Mouse (Mus musculus): ENCODE data around the gene Vmn1r219.
"Not testable (repeated sequence)": the region's sequence is repeated elsewhere in the genome, so short reads cannot be mapped to it uniquely, and the experiment has no call there.

Gene Vmn1r219

GRCm38 (mm10) chr13:23159012-23159411, at the start of gene Vmn1r219:
TSS of gene Vmn1r219 (plus strand) at chr13:23159312.
- in situ Hi-C loops (cut with MboI): no loop called here

- in situ Hi-C loops (cut with MboI): not testable (repeated sequence)
Measured at GRCm38 (mm10) chr13:23118126-23118525, 41.0 kb upstream of the Vmn1r219 start, which contains the start of gene Vmn1r217. TSS of gene Vmn1r217 (minus strand) at chr13:23118226.

GRCm38 (mm10) chr13:23120611-23121010, 38.5 kb upstream of the Vmn1r219 start:
- in situ Hi-C loops (cut with MboI): no loop called here

DNA sequence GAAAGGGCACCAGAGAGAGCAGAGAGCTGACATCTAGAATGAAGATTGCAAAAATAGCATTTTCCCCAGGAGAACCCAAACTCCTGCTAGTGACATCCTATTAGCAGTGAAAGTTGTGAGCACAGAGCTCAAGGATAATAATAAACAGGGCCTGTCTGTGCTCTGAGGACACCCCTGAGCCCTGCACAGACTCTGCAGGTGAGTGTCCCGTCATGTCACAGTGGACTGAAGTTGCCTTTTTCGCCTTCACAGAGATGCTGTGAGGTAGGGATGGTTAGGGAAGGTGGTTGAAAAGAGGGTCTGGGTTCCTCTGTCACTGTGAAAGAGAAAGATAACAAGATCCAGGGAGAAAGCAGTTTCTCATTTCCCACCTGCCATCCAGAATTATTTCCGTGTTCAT, 26.0 kb upstream of the Vmn1r219 start, which contains the start of gene Vmn1r218:
TSS of gene Vmn1r218 (plus strand) at position 57 of the 400 bp plus-strand sequence.
- in situ Hi-C loops (cut with MboI): no loop called here

GRCm38 (mm10) chr13:23133501-23133900, 25.6 kb upstream of the Vmn1r219 start:
- in situ Hi-C loops (cut with MboI): no loop called here

GRCm38 (mm10) chr13:23138880-23139279, 20.2 kb upstream of the Vmn1r219 start:
- in situ Hi-C loops (cut with MboI): no loop called here

DNA sequence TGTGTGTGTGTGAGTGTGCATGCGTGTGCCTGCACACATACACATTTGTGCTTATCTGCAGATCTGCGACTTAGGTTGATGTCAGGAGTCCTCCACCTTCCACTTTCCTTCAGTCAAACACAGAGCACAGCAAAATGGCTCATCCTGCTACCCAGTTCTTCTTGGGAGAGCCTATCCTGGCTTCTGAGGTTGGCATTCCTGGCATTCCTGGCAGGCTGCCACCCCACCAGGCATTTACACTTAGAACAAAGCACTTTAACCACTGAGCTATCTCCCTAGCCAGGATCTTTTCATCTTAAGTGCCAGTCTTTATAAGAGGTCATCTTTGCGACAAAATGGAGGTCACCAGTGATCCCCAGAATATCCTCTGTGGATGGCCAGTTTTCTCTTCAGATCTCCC, 1.3 kb upstream of the Vmn1r219 start:
- in situ Hi-C loops (cut with MboI): no loop called here

DNA sequence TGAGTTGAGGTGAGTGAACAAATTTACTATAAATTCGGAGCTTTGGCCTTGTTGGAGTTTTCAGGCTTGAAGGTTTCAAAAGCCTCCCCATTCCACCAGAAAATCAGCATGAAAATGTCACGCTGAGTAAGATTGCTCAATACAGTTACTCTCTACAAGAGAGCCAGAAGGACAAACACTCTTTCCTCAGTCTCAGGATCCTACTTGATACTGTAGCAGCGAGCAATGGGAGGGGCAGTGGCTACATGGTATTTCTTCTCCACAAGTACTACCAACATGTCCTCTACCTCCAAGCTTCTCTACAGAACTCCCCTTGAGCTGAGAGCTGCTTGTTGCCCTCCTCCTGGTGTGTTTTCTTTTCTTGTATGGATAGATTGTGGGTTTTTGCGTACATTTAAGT, 7.4 kb downstream of the Vmn1r219 start:
- in situ Hi-C loops (cut with MboI): not testable (repeated sequence)

- in situ Hi-C loops (cut with MboI): no loop called here
Measured at GRCm38 (mm10) chr13:23187875-23188274, 28.8 kb downstream of the Vmn1r219 start, which contains the start of gene Vmn1r220. TSS of gene Vmn1r220 (minus strand) at chr13:23187975.

DNA sequence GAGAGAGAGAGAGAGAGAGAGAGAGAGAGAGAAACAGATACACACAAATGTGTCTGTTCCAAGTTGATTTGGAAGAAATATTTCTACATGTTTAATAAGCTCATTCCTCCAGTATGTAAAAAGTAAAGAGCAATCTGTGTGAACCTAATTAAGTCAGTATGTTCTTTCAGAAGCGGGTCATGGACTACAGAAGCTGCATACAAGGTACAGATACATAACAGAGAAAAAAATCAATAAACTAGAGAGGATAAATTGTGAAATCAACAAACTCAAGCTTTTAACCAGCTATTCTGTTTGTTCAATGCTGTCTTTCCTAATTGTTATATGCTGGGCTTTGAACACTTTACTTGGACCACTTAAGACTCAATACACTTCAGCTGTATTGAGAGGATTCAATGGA, 44.8 kb downstream of the Vmn1r219 start:
- in situ Hi-C loops (cut with MboI): not testable (repeated sequence)

GRCm38 (mm10) chr13:23213827-23214226, 54.7 kb downstream of the Vmn1r219 start, which contains the start of gene Vmn1r221:
TSS of gene Vmn1r221 (plus strand) at chr13:23214127.
- in situ Hi-C loops (cut with MboI): not testable (repeated sequence)
